Mouse (Mus musculus) spleen, adult 12 weeks (tissue): ENCODE results near the gene Psmc5.

Experiments used
- DNase-seq: peaks from one replicate; pipeline ENCODE4 v3.0.0; 2022; ENCODE audit warnings: low spot score

The Psmc5 gene

DNA sequence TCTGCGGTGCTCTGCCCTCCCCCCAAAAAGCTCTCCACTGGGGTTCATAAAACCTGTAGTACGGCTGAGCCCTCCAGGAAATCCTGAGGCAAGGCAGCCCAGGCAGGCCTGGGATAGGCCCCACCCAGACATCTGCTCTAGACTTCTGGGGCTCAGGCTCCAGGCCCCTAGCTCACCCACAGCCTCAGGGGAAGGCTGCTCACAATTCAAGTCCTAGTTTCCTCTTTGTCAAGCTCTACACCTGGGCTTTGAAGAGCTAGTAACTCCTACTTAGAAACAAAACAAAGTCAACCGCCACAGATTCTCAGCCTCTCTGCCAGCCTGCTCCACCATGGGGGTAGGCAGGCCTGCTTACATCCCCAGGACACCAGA is 13.1 kb downstream of the Psmc5 start:
- DNase-seq: no peak

DNA sequence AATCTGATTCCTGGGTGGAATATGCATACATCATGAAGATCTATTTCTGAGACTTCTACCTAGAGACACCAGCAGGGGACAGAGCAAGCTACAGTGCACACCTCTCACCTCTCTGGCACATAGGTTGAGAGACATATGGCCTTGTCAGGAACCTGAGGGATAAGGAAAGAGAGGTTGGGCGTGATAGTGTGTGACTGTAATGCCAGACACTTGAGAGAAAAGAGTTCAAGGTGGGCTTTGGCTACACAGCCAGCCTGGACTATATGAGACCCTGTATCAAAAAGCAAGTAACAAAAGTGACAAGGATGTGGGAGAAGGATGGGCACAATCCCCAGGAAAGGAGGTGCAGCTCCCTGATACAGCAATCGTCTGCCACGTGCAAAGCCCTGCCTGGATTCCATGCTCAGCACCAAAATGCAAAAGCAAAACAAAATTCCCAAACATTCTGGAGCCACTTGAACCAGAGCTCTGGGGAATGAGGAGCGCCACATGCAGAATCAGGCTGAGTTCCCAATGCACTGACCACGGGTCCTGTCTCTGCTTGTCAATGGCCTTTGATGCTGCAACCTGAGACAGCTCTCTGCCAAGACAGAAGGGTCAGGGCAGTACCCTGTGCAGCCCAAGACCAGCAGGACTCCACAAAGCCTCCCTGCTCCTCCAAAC is 15.3 kb downstream of the Psmc5 start:
- no peak for DNase-seq

DNA sequence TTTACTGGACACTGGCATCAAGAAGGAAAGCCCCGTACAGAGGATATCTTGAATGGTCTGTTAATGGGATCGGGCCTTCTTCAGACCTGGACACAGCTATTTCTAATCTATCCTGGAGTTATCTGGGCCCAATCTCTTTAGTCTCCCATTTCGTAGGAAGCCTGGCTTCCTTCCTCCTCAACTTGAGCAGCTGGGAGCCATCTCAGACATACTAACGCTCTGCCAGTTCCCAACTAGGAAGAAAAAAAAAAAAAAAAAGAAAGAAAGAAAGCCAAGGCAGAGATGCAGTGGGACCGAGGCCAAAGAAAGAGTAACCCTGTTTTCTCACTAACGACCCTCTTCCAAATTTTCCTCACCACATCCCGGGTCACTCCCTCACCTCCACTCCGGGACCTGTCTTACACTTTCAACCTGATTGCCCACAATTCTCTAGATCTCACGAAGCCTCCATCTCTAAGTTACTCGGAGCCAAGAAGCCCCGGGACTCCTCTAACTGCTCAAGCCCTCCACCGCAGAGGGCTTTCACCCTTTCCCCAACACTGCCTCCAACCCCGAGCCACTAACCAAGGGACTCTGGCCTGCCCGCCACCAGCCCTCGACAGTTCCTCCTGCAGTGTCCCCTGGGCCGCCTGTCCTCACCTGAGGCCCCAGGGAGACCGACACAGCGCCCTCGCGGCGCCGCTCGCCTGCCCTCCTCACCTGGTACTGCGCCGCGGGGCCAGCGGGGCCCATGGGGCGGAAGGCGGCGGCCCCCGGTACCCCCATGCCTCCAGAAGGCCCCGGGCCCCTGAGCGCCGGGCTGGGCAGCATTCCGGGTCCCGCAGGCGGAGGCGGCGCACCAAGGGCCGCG is 16.1 kb downstream of the Psmc5 start:
- no peak for DNase-seq

DNA sequence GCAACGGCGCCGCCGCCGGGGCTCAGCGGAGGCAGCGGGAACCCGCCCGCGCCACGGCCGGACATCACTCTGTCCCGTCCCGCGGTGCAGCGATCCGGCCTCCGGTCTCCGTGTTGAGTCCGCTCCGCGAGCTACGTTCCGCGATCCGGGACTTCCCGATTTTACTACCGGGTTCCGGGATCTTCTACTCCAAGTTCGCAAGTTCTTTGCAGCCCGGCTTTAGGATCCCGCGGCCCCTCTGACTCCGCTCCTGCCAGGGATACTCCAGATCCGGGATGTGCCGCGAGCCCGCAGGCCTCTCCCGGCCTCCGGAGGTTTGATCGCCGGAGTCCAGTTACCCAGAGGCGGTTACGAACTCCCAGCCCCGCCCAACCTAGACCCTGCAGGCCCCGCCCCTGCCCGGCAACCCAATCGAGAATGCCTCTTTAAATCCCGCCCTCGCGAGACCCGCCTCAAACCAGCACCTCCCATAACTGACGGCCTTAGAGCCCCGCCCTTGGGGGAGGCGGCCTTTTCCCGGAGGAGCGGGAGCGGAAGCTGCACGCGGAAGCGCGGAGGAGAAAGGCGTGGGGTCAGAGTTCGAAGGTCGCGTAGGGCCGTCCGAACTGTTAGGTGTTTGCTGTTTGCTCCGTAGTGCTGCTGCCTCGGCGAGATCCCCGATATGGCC is 16.8 kb downstream of the Psmc5 start, which contains the start of gene Smarcd2:
Smarcd2 (minus strand) TSS at position 329 of the 667 bp plus-strand sequence.
- peak; percentile 99 for DNase-seq

DNA sequence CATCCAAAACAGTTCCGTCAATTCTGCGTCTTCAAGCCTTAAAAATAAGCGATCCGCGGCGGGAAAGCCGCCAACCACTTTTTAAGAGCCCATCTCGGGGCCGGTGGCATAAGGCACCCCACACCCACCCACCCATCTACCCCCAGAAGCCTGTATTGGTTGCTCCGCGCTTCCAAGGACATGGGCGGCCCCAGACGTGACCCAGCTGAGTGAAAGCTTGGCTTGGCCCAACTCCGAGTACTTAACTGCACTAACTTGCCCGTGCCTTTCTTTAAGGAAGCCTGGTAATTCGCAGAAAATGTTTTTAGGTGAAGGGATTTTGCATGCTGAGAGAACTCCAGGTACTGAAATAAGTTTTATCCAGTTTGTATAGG is 17.3 kb downstream of the Psmc5 start:
- no peak for DNase-seq

DNA sequence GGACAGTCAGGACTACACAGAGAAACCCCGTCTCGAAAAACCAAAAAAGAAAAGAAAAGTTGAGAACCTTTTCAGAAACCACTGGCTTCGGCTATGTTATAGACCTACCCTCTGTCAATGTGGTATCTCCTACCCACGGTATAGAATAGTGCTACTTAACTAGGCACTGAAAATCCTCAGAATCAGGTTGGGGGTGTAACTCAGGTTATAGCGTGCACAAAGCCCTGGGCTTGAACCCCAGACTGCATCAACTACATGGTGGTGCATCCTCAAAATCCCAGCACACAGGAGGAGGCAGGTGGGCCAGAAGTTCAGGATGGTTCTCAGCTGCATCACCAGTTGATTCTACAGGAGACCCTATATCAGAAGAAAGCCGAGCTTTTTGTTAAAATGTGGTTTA is 17.9 kb downstream of the Psmc5 start:
- no peak for DNase-seq

DNA sequence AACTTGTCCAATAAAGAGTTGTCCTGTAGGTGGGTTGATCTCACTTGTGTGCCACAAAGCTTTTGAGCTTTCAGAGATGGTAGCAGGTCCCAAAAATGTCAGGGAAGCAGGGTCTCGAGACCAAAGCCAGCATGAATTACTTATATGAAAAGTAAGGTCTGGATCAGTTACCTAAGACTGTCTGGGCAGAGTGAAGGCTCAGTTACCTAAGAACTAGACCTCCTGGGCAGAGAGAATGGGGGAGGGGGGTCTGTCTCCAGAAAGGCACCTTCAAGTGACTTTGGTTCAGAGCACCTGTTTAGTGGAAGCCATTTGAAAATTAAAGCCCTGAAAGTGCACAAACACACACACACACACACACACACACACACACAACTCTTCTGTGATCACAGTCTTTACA is 18.4 kb downstream of the Psmc5 start:
- no peak for DNase-seq

DNA sequence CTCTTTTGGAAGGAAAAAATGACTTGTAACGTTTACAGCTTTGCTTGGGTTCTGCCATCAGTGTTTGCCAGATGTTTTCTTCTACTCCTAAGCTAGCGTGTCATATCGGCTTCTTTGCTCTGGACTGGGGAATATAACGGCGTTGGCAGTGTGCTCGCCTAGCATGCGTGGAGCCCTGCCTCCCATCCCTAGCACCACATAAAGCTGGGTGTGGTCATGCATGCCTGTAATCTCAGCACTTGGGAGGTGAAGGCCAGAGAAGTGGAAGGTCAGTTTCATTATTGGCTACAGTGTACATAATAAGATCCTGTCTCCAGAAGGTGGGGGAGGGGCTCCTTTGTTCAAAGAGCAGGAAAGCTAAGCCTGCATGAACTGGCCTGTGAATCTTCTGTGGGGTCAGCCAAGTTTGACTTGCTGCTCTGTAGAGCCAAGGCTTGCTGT is 19.0 kb downstream of the Psmc5 start:
- DNase-seq: no peak

DNA sequence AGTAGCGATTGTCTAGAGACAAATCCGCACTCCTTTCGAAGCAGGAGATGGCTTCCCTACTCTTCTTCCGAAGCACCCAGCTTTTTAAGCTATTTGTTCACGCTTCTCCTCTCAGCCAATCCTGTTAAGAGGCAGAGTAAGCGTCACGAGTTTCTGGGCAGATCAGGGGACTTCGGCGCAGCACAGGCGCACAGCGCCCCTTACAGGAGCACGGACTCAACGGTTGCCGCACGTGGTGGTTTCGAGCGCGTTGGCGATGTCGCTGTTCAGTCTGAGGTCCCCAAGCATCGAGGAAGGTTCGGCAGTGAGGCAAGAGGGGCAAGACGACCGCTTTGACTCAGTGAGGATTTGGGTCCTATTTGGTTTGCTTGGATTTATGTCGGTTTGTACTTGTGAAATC is 20.5 kb downstream of the Psmc5 start, which contains the start of gene Tcam1:
Tcam1 (plus strand) TSS at position 219 of the 400 bp plus-strand sequence.
- DNase-seq: peak; percentile 90

DNA sequence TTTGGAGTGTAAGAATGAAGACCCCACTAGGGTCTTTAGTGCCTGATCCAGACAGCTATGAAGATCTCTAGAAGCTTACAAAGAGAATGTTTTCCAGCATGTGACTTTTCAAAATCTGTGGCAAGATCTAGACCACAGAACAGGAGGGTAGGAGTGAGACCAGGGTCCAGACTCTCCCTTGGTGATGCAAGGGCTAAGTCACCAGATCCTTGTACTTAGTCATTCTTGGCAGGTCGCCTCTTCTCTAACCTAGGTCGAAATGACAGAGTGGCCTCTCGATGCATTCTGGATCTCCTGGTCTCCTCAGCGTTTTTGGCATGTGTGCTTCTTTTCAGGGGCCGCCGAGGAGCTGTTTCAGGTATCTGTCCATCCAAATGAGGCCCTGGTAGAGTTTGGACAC is 26.5 kb downstream of the Psmc5 start:
- no peak for DNase-seq

DNA sequence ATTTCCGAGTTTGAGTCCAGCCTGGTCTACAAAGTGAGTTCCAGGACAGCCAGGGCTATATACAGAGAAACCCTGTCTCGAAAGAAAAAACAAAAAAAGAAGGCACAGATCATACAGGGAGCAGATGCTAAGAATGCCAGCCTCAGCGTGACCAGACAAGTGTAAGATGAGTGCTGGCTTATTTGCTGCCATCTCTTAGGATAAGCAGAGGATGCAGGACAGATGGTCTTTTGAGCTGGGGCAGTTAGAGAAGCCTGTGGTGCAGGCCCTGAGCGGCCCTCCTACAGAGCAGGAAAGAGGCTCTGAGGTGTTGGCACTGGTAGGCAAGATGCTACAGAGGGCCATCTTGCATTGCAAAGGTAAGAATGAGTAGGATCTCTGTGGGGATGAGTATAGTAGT is 27.4 kb downstream of the Psmc5 start:
- no peak for DNase-seq

DNA sequence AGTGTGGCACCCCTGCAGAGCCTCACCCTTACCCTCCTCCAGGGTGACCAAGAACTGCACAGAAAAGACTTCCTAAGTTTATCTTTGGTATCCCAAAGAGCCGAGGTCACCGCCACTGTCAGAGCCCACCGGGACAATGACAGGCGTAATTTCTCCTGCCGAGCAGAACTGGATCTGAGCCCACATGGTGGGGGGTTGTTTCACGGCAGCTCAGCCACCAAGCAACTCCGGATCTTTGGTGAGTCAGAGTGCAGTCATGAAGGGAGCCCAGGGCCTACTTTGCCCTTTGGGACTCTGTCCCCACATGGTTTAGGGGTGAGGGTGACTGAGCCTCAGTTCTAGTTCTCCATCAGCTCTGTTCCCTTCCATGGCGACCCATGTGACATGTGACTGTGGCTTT is 28.2 kb downstream of the Psmc5 start:
- no peak for DNase-seq

DNA sequence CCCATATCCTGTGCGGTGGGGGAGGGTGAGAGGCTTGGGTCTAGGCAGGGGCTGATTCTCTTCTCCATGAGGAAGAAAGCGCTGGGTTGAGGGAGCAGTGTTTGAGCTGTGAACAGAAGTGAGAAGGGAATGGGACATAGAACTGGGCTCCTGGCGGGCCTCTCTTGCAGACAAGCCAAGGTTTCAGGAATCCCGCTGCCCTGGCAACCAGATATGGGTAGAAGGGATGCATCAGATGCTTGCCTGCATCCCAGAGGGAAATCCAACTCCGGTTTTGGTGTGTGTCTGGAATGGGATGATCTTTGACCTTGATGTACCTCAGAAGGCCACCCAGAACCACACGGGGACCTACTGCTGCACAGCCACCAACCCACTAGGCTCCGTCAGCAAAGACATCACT is 30.3 kb downstream of the Psmc5 start:
- no peak for DNase-seq

DNA sequence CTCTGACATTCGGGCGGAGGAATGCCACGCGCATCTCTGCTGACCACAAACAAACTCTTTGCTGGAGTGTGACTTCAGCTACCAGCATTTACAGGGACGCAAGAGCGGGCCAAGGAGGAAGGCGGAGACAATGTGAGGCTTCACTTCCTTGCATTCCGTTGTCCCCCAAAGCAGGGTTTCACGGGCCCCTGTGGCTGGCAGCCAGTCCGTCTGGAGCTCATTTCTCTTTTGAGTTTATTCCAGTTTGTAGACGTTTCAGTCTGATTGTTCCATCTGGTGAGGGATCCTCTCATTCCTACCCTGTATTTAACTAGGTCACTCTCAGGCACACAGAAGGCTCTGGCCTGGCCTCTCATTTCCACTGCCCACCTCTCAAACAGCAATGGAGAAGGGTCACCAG is 31.0 kb downstream of the Psmc5 start:
- DNase-seq: no peak

DNA sequence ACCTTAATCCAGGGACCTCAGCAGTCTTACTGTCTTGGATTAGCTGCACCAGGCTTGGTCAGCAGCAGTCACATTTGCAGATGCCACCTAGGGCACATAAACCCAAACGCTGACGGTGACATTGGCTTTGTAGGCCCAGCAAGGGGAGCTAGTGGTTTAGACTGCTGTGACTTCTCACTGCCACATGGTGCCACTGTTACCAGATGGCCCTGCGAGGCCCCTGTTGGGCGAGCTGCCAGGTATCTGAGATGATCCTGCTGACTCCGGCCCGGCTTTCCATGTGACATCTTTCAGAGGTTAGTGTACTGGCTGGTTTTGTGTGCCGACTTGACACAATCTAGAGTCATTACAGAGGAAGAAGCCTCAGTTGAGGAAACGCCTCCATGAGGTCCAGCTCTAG is 33.4 kb downstream of the Psmc5 start:
- no peak for DNase-seq

DNA sequence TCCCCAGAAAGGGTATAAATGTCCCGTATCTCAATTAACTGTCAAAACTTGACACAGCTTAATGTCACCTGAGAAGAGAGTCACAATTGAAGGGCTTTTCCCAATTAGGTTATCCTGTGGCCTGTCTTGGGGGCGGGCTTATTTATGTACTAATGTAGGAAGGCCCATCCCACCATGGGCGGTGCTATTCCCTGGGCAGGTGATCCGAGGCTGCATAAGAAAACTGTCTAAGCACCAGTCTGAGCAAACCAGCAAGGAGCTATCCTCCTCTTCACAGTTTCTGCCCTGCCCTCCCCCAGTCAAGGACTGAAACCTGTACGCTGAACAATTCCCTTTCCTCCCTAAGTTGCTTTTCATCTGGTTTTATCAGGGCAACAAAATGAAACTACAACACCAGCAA is 34.4 kb downstream of the Psmc5 start:
- DNase-seq: no peak

DNA sequence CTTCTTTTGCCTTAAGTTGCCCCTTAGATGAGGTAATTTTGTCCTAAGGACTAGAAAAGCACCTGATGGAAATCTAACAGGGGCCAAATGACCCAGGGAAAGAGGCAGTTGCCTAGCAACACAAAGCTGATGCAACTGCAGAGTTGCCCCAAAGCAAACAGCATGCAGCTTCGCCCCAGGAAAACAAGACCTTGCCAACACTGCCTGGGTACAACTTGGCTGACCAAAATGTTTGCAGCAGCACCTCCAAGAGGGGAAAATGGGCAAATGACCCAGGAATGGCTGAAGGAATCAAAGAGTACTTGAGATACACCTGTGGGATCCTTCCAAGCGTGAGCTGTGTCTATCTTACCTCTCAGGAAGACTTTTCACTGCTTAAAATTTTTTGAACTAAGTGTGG is 35.9 kb downstream of the Psmc5 start:
- no peak for DNase-seq

DNA sequence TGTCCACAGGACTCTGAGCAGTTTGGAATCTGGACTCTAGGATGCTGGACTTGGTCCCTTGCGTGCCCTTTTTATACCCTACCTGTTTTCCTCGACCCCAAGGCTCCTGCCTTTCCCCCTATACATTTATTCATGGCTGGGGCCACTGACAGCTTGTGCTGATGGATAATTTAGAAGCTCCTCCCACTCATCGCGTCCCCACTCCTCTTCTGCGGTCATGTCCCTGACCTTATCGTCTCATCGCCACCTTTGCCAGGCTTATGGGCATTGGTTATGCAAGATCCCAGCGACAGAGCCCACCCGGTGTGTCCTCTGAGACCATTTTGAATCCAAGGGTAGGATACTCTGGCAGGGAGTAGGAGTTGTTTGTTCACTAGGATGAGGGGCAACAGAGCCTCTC is 45.8 kb downstream of the Psmc5 start, which contains the start of gene Gh:
Gh (minus strand) TSS at position 101 of the 400 bp plus-strand sequence.
- DNase-seq: no peak

DNA sequence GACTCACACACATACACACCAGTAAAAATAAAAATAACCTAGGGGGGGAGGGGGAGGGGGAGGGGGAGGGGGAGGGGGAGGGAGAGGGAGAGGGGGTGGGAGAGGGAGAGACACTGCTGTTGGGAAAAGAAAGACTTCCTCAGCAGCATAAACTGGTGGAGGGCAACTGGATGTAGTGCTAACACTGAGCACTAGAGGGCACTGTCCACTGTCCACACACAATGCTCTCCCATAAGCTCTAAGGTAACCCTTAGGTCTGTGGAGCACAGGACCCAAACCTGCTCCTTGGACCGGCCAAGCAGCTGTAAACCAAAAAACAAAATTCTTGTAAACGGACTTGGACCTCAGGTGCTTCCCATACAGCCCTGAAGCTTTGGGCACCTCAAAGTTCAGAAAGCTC is 46.7 kb downstream of the Psmc5 start:
- DNase-seq: peak; percentile 62

DNA sequence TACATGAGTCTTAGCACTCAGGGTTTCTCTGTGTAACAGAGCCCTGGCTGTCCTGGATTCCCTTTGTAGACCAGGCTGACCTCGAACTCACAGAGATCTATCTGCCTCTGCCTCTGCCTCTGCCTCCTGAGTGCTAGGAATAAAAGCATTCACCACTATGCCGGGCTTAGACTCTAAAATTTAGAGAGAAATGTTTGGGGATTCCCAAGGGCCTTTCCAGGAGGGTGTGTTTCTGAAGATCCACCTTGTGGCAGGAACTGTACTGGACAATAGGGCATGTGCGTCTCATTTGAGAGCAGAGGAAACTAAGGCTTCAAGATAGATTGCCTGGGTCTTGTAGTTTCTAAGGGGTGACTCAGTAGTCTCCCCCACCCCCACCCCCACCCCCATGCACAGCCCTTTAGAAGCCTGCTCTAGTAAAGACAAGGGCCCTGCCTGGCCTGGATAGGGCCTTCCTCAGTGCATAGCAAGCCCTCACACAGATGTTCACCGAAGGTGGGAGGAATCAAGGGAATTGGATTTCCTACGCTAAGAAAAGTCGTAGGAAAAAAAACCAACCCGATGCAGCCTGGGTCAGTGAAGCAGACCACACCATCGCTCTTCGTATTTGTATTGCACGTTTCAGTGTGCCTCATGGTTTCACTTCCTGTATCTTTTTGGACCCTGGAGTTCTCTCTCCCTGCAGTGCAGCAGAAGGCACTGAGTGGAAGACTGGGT is 49.6 kb downstream of the Psmc5 start:
- DNase-seq: no peak

DNA sequence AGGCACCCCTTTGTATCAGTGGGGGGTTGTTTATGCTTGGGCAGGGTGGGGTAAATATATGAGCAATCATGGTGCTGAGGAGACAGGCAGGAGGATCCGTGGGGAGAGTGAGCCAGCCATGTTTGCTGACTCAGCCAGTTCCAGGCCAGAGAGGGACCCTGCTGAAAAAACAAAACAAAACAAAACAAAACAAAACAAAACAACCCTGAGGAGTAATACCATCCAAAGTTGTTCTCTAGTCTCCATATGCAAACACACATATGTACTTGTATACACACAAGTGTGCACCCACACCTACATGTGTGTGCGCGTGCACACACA is 50.1 kb downstream of the Psmc5 start:
- no peak for DNase-seq

DNA sequence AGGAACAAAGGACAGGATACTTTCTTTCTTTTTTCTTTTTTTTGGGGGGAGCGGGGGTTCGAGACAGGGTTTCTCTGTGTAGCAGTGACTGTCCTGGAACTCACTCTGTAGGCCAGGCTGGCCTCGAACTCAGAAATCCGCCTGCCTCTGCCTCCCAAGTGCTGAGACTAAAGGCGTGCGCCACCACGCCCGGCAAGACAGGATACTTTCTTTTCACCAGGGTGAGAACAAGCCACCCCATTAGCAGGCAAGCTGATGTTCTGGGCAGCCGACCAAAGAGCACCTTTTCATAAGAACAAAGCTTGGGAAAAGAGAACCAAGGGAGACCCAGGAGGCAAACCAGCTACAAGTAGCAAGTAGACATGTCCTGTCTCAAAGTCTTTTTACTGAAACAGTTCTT is 50.8 kb downstream of the Psmc5 start:
- DNase-seq: no peak

DNA sequence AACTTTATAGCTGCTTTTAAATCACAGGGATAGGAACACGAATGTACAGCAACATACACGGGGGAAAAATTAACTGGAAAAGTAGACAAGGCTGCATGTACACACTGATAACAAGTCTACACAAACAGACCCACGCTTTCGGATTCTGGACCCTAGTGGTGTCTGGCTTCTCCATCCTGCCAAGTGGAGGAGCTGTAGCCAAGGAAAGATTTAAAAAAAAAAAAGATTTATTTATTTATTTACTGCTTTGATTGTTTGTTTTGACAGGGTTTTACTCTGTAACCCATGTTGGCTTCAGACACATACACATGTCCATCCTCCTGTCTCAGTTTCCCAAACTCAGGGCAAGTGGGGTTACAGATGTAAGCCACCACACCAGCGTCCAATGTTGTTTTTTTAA is 51.5 kb downstream of the Psmc5 start:
- no peak for DNase-seq
